Mouse (Mus musculus) liver, adult (tissue): ENCODE measurements at regions not wholly inside any gene's neighbourhood (a gene's known extent, or its start where the extent isn't known, plus 50 kb on each side); places are given as distances from the start of the nearest gene placed in this dataset.
A peak's percentile ranks its signal among the peaks of the same experiment; 100 is the strongest.

Experiments
- GATA4 ChIP-seq: IDR thresholded peaks from 2 replicates; pipeline ENCODE4 v1.6.1; 2014; ENCODE audit warnings: mild to moderate bottlenecking, low read length; ENCODE audit not compliant: insufficient replicate concordance

DNA sequence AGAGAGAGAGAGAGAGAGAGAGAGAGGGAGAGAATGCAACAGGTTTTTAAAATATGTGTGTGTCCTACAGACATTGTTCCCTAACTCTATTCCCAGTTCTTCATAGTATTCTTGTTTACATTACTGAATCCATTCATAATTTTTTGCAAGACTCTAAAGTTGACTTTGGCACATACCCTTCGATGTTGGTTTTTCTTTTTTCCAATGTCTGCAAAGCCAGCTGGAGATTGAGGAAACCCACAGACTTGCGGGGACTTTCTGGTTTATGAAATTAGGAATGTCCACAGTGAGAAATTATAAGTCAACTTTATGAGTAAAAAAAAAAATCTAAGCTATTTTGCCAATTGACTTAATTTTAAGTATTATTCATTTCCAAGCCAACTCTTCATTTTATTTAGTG, 379.7 kb upstream of the Adamts5 start:
- no peak for TF ChIP-seq GATA4

DNA sequence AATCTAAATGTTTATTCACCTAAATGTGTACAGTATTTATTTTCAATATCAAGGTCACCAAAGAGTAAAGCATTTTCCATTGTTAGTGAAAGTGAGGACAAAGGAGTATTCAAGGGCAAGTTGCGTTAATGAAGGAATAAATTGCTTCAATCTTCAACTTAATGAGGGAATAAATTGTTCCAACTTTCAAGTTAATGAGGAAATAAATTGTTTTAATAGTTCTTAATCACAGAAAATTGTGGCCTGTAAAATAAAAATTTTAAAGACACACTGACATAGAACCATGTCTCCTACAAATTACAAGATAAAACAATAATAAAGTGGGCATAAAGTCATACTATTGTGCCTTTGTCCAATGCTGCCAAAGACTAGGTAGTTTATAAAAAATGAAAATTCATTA, 375.4 kb upstream of the Adamts5 start:
- TF ChIP-seq GATA4 = no peak

- TF ChIP-seq GATA4 = peak; percentile 76
Measured at GRCm38 (mm10) chr16:86261612-86262011, 360.0 kb upstream of the Adamts5 start.

DNA sequence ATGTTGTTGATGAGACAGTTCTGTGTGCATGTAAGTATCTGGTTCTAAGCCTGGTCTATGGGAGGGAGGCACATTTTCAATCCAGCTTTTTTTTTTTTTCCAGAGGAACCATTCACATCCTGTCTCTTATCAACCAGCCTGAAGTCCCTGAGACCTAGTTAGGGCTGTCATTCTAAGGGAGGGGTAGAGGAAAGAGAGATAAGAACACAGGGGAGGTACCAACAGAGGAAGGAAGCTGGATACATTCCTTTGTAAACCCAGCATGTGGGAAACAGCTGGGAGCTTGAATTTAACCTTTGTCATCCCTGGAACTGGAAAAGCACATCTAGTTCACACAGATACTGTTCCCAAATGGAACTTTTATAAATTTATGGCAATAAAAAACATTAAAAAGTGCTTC, 351.0 kb upstream of the Adamts5 start:
- peak; percentile 92 for TF ChIP-seq GATA4

DNA sequence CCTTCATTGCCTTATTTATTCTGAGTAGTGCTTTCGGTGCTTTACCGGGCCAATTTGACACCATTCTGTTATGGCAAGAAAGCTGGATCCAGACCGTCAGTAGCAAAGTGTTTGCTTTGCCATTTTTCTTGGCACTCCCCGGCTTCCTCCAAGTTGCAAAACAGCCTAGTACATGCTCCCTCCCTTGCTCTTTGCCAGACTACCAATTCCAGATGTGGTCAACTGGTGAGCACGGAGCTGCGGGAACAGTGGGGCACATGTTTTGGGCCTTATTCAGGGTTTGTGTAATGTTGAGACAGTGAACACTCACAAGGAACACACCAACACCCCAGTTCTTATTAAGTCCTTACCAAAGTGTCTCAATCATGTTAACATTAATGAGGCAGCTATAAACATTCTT, 348.4 kb upstream of the Adamts5 start:
- TF ChIP-seq GATA4 = no peak

DNA sequence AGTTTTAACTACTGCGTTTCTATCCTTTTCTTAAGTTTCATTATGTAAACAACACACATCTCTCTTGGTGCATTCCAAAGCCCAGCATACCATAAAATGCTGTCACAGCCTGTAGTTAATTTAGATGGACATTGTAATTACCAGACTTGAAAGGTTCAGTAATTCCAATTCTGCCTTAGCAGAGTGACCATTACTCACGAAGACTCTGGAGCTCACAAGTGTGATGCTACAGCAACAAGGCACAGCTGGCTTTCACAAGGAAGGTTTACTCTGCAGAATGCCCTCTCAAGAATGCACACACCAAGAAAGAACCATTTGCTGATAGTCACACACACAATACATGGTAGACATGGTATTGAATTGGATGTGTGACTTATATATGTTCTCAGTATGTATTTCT, 342.6 kb upstream of the Adamts5 start:
- TF ChIP-seq GATA4 = no peak

GRCm38 (mm10) chr16:86242766-86243510, 341.3 kb upstream of the Adamts5 start:
- no peak for TF ChIP-seq GATA4

- TF ChIP-seq GATA4 = no peak
Measured at GRCm38 (mm10) chr16:86222997-86223396, 321.4 kb upstream of the Adamts5 start.

DNA sequence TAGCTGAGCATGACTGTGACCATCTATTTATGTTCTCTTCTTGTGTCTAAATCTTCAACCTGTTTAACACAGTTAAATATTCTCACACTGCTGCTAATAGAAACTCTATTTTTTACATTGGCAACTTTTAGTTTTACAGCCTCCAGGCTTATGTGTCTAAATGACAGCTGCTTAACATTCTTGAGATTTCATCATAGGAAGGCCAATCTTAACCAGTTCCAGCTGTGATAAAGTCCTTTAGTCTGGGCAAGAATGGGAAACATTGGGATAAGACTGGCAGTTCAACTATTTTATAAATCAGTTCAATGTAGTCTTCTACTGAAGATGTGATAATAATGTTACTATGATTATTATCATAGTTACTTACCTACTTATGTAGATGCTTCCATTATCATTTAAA, 308.9 kb upstream of the Adamts5 start:
- no peak for TF ChIP-seq GATA4

GRCm38 (mm10) chr16:86209319-86209718, 307.7 kb upstream of the Adamts5 start:
- no peak for TF ChIP-seq GATA4

- TF ChIP-seq GATA4 = no peak
Measured at GRCm38 (mm10) chr16:86189874-86190273, 288.2 kb upstream of the Adamts5 start.

- TF ChIP-seq GATA4 = no peak
Measured at GRCm38 (mm10) chr16:86188966-86189365, 287.3 kb upstream of the Adamts5 start.

DNA sequence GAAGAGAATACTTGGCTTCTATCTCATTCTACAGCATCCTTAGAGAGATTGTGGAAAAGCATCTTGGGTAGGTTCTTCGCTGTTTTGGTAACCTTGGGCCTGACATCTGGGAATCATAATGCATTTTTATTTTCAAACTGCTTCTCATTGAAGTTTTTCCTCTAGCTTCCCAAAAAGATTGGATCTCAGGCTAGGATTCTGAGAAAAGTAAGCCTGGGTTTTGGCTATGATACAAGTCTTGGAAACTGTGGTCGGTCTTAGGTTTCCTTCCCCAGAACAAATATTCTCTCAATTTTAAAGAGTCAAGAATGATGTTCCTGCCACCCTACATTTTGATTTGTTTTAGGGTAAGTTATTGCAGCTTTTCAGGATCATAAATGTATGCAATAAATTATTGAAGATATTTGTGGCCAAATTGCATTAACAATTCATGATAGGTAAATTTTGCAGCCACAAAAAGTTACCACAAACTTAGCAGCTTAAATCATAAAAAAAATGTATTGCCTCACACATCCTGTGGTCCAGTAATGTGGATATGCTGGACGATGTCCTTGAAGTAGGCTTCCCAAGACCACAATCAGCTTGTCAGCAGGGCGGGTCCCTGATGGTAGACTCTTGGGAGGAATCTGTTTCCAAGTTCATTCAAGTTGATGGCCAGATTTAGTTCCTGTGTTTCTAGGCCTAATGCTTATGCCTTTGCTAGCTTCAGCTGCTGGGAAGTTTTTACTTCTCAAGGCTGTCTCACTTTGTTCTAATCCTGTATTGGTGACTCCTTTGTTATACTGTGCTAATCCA, 257.6 kb upstream of the Adamts5 start:
- TF ChIP-seq GATA4 = no peak

DNA sequence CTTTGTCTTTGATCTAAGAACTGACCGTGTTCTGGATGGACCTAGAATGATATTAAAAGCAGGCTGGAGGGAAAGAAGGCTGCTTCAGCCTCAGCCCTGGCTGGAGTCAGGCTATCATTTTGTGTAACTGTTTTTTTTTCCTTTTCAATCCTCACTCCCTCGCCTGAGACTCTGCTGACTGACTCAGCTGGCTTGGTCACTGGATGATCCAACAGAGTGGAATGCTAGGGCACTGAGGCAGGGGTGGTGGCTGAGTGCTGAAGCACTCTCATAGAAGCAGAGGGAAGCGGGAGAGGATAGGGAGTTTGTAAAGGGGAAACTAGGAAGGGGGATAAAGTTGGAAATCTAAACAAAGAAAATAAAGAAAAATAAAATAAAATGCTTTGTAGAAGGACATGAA, 236.5 kb upstream of the Adamts5 start:
- no peak for TF ChIP-seq GATA4

DNA sequence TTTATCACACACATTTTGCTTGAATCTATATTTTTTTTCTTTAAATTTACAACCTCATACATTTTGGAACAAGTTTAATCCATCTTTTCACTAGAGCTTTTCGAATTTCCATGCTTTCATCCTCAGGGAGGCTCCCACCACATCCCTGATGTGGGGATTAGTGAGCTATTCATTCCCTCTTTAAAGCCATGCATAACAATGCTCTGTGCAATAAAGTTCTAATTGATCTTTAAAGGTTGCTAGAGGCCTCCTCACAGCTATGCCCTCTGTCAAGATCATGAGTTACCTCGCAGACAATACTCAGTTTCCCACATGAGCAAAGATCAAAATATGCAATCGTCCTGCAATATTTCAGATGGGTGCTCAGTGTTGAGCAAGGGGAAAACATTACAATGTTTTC, 234.5 kb upstream of the Adamts5 start:
- TF ChIP-seq GATA4 = no peak

DNA sequence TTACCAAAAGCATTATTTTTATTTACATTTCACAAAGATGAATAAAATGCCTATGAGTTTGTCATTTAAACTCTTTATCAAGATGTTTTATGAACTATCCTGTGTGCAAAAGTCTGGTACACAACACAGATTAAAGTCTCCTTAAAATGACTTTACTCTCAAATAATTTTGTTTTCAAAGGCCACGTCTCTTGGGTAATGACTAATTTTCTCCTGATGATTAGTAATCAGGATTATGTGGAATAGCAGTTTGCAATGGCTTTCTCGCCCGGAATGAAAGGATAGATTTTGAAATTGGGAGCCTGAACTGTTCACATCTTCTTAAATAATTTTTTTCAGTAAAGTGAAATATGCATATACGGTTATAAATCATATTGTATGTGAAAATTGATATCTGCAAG, 225.8 kb upstream of the Adamts5 start:
- no peak for TF ChIP-seq GATA4

DNA sequence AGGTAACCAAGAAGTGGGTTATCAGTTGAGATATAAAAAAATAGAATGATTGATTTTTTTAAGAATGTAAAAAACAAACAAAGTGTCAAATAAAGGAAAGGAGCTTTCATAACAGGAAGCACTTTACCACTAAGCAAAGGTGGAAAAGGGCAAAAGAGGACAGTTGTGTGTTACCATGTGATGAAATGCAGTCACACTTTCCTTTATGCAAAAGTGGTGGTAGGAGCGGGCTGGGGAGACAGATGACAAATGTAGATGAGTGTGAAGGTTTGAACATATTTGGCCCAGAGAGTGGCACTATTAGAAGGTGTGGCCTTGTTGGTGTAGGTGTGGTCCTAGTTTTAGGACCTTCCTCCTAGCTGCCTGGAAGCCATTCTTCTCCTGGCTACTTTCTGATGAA, 222.6 kb upstream of the Adamts5 start:
- no peak for TF ChIP-seq GATA4

GRCm38 (mm10) chr16:86122936-86123335, 221.3 kb upstream of the Adamts5 start:
- no peak for TF ChIP-seq GATA4
